Mouse (Mus musculus): ENCODE measurements around the gene Ajuba.

DNA sequence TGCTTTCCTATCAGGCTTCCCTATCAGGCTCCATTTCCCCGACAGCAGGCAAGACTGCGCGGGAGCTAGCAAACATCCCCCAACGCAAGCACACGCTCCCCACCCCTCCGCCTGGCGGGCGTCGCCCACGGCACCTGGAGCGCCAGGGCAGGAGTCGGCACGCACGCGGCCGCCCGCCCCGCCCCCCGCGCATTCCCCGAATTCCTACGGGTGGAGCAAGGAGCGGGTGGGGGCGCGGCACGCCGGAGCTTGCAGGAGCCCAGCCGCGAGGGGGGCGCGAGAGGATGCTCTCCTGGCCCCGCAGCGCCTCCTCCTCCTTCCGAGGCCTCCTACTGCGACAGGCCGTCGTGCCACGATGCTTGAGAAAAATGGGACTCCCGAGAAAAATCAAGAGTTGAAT is 1.7 kb downstream of the Ajuba start:
- no peak for TF ChIP-seq CTCF (IDR thresholded peaks at IDR 0.05; ENCODE audit: borderline replicate concordance, insufficient read depth, low read depth, low read length)
- TF ChIP-seq POLR2A (IDR thresholded peaks at IDR 0.05; ENCODE audit: borderline replicate concordance, insufficient read depth, low read length) = no peak

Measured in cerebellum, adult 2 months (tissue).